Mouse (Mus musculus) embryonic fibroblast, embryonic 13.5 days (primary cell): ENCODE measurements at regions not wholly inside any gene's neighbourhood (a gene's known extent, or its start where the extent isn't known, plus 50 kb on each side); places are given as distances from the start of the nearest gene placed in this dataset.

Source experiments
- H3K27ac ChIP-seq: 2 replicates; pipeline ENCODE4 v1.5.1; 2012; ENCODE audit warnings: low read length, control low read depth, inconsistent platforms; ENCODE audit not compliant: insufficient read depth
- H3K4me1 ChIP-seq: 2 replicates; pipeline ENCODE4 v1.6.1; 2011; ENCODE audit warnings: low read length; ENCODE audit not compliant: control insufficient read depth, insufficient read depth
- H3K4me3 ChIP-seq: 2 replicates; pipeline ENCODE4 v1.5.1; 2011; ENCODE audit warnings: mild to moderate bottlenecking, control low read depth, low read length; ENCODE audit not compliant: insufficient read depth
- CTCF ChIP-seq: IDR thresholded peaks from 2 replicates; pipeline ENCODE4 v1.5.1; 2011; ENCODE audit warnings: mild to moderate bottlenecking, control low read depth, low read length, moderate library complexity, borderline replicate concordance; ENCODE audit not compliant: insufficient read depth
- POLR2A ChIP-seq: IDR thresholded peaks from 2 replicates; pipeline ENCODE4 v1.6.1; 2011; ENCODE audit warnings: low read depth, mild to moderate bottlenecking, control low read depth, low read length, moderate library complexity

DNA sequence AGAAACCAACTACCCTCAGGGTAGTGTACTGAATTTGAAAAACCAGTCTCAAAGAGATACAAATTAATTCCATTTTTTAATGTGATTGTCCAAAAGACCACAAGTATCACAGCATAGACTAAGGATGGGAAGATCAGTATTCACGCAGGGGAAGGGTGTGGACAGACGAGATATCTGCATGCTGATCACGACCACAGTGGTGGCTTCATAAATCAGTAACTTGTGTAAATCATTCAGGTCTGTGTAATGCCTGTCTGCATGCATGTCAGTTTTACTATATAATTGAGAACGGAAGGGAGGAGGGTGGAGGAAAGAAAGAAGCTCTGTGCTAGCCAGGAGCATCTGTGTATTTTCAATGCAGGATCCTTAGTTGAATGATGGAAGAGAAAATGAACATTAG, 462.3 kb upstream of the Mctp2 start:
- no peaks in the 10 kb centered on the region for H3K4me1 ChIP-seq
- TF ChIP-seq CTCF (no peak), POLR2A (no peak)
- H3K4me3 ChIP-seq, result no peak overlapping the region
- H3K27ac ChIP-seq, result no peak overlapping the region

DNA sequence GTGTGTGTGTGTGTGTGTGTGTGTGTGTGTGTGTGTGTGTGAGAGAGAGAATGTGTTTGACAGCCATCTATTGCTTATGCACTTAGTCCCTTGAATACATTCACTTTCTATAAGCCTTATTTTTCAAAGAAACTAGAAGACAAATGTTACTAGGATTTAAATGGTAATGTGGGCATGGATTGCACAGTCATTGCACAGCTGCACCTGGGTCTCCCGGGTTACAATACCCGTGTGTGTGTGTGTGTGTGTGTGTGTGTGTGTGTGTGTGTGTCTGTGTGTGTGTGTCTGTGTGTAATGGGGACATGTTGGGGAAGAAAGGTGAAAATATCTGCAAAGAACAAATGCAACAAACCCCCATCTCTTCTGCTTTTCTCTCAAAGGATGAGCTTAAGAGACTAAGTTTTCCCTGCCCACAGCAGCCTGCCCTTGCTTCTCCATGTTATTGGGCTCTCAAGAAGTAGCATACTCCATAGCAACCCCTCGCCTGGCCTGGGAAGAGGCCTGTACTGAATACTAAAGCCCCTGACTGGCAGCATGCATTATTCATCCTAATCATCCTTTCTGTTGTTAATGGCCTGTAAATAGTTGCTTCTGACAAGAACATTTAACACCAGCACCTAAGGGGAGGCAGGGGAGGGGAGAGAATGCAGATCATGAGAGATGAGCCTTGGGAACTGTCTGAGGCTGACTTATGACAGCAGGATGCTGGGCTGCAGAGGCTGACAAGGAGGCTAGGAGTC, 467.8 kb upstream of the Mctp2 start:
- no peak for TF ChIP-seq CTCF
- no peak for TF ChIP-seq POLR2A
- Histone ChIP-seq H3K4me1 (no peaks in the 10 kb centered on the region), H3K4me3 (no peak overlapping the region), H3K27ac (no peak overlapping the region)

DNA sequence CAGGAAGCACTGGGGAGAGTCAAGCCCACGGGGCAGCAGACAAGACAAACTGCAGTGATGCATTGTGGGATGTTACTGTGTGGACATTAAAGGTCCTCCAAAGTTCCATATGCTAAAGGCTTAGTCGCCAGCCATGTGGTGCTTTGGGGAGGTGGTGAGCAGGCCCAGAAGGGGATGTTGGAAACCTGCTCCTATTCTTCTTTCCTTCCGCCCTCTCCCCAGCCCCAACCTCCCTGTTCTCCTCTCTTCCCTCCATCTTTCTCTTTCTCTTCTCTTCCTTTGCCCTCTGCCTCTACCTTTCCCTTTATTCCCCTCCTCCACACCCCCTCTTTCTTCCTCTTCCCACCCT, 468.3 kb upstream of the Mctp2 start:
- no peak overlapping the region for H3K4me3 ChIP-seq
- H3K27ac ChIP-seq, result no peak overlapping the region
- TF ChIP-seq POLR2A, result no peak
- no peak for TF ChIP-seq CTCF
- no peaks in the 10 kb centered on the region for H3K4me1 ChIP-seq

DNA sequence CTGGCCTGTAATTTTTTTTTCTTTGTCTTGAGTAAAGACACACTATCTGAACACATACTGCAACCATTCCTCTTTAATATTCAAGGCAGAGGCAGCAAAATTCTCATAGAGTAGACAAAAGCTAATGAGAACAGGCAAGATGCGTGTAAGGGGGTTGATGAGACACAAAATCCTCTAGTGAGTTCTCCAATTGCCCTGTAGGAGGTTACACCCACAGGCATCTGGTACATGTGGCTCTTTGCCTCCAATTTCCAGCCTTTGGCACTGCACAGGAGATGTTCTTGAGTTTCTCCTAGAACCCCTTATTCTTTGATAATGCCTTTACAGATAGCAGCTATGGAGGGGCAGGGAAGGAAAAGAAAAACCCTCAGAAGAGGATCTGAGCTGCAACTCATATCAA, 480.9 kb upstream of the Mctp2 start:
- Histone ChIP-seq H3K4me3 (no peak overlapping the region), H3K4me1 (no peaks in the 10 kb centered on the region), H3K27ac (no peak overlapping the region)
- TF ChIP-seq CTCF (no peak), POLR2A (no peak)

DNA sequence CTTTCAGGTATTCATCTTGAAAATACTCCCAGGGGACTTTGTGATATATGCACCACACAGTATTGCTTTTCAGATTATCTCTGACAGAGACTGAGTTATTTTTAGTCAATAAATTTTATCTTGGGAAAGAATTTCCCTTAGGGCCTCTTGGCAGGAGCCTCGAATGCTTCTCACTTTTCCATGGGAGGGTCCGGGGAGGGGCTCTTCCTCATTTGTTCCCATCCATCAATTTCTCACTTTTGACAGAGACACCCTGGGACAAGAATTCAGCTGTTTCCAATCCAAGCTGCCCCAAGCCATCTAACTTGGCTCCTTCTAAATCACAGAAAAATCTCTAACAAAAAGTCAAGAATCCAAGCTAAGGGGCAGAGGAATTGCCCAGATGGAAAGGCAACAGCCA, 481.9 kb upstream of the Mctp2 start:
- H3K4me1 ChIP-seq, result no peaks in the 10 kb centered on the region
- TF ChIP-seq CTCF, result no peak
- no peak for TF ChIP-seq POLR2A
- H3K4me3 ChIP-seq, result no peak overlapping the region
- no peak overlapping the region for H3K27ac ChIP-seq

DNA sequence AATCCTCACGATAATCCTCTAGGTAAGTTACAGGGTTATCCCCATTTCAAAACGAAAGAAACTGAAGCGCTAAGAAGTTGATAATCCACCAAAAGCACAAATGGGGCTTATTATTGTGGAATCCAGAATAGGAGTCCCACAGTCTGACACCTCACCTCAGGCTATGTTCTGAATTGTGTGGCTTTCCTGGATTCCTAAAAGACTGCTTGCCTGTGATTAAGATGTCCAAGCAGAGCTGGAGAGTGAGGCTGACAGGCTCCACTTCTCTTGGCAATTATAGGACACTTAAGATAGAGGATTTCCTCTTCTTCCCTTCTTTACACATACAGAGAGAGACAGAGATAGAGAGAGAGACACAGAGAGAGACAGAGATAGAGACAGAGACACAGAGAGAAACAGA, 515.7 kb upstream of the Mctp2 start:
- H3K4me1 ChIP-seq, result no peaks in the 10 kb centered on the region
- TF ChIP-seq POLR2A, result no peak
- TF ChIP-seq CTCF, result no peak
- H3K4me3 ChIP-seq, result no peak overlapping the region
- H3K27ac ChIP-seq, result no peak overlapping the region

DNA sequence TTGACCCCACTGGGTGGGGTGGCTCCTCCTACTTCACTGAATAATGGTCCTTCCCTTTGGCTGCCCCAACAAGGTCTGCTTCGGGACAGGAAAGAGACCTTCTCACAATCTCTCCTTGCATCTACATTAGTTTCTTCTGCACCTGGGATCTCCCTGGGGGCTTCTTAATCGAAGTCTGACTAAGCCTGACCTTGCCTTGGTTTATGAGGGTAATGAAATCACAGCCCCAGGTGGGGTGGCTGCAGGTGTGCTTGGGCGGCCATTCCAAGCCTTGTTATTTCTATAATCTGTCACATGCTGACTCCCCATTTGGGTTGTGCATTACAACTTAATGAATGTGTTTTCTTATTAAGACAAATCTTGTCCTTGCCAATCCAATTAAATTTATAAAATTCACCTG, 520.2 kb upstream of the Mctp2 start:
- Histone ChIP-seq H3K4me1 (no peaks in the 10 kb centered on the region), H3K4me3 (no peak overlapping the region), H3K27ac (no peak overlapping the region)
- TF ChIP-seq POLR2A (no peak), CTCF (no peak)

DNA sequence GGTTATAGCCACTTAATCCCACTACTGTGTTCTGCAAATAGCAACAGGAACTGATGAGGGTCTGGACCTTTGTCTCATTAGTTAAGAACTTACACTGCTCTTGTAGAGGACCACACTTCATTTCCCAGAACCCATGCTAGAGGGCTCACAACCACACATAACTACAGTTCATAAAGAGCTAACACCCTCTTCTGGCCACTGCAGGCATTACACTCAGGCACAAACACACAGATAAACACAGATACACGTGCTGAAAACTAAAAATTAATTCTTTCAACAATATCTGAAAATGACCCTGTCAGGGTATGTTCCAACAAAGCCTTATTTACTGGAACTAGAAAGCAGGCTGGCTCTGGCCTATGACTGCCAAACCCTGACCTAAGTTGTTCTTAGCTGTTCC, 529.0 kb upstream of the Mctp2 start:
- no peaks in the 10 kb centered on the region for H3K4me1 ChIP-seq
- no peak overlapping the region for H3K27ac ChIP-seq
- H3K4me3 ChIP-seq, result no peak overlapping the region
- no peak for TF ChIP-seq CTCF
- TF ChIP-seq POLR2A, result no peak

DNA sequence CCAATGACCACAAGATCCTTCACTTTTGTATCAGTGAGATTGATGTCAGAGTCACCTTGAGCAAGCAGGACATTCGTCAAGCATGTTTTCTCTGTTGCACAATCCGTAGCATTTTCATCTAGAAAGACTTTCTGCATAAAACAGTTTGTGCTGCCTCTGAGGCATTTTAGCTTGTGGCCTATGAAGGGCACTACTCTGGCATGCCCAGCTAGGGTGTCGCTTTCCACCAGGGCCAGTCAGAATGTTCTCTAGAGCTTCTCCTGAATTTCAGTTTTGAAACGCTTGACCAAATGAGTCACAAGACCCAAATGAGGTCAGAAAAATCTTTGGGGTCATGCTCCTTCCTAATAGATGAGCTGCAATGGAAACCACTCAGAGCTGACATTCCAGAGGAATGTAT, 529.6 kb upstream of the Mctp2 start:
- TF ChIP-seq POLR2A (no peak), CTCF (no peak)
- Histone ChIP-seq H3K27ac (no peak overlapping the region), H3K4me3 (no peak overlapping the region), H3K4me1 (no peaks in the 10 kb centered on the region)

DNA sequence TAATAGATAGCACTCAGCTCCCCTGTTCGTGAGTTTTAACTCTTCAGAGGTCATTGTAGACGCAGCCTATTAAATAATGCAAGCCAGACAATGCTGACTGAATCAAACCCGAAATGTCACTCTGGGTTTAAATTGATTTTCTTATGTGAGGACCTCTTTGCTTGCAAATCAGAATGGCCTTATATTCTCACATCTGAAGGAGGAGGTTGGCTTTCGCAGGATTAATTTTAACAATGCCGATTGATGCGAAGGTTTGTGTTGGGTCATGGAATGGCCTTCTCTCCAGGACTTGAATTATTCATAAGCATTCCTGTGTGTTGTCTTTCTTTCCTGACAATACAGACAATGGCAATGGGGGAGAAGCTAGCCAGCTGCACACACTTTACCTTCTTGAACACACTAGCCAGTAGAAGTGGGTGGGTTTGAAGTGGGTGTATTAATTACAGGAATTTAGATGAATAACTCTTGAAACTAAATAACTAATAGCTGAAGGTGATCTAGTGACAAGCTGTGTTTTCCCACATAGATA, 530.1 kb upstream of the Mctp2 start:
- TF ChIP-seq CTCF, result no peak
- TF ChIP-seq POLR2A, result no peak
- Histone ChIP-seq H3K4me3 (no peak overlapping the region), H3K27ac (no peak overlapping the region), H3K4me1 (no peaks in the 10 kb centered on the region)
